Mouse (Mus musculus) brown adipose tissue, adult 24 weeks (tissue): ENCODE results near the gene Sln. TPM values are rescaled to one million over a fixed set of nuclear protein-coding genes. Genes with fewer than 3 reads are reported as not detected.

Experiments used
- H3K27ac ChIP-seq: fragments of 200-500 bp; replicated peaks from 2 replicates; pipeline ENCODE4 v1.5.1; 2012; ENCODE audit warnings: low read depth, mild to moderate bottlenecking, low read length
- H3K4me1 ChIP-seq: fragments of 200-500 bp; 2 replicates; pipeline ENCODE4 v1.6.1; 2012; ENCODE audit warnings: low read length, mixed read lengths; ENCODE audit not compliant: control insufficient read depth, insufficient read depth, insufficient read length
- H3K4me3 ChIP-seq: fragments of 200-500 bp; 2 replicates; pipeline ENCODE4 v1.5.1; 2012; ENCODE audit warnings: low read depth, mild to moderate bottlenecking, low read length, moderate library complexity; ENCODE audit not compliant: insufficient read depth
- polyA plus RNA-seq: library from polyadenylated mRNA; stranded (reverse); fragments of >200 nt; gene quantifications from 2 replicates; pipeline ENCODE4 v1.2.4, GENCODE M21; 2012; ENCODE audit not compliant: missing spikeins, insufficient read depth, insufficient read length

Gene Sln
- polyA plus RNA-seq, 1 experiment = 1.6 TPM

- Histone ChIP-seq H3K4me1 (no peaks in the 10 kb centered on the region), H3K4me3 (no peak overlapping the region), H3K27ac (no peak overlapping the region)
Observed at GRCm38 (mm10) chr9:53873239-53873638, 23.3 kb downstream of the Sln start.

GRCm38 (mm10) chr9:53877423-53877822, 27.5 kb downstream of the Sln start:
- no peak overlapping the region for H3K4me3 ChIP-seq
- no peaks in the 10 kb centered on the region for H3K4me1 ChIP-seq
- H3K27ac ChIP-seq = no peak overlapping the region

GRCm38 (mm10) chr9:53883588-53884280, 33.8 kb downstream of the Sln start:
- Histone ChIP-seq H3K4me1 (no peaks in the 10 kb centered on the region), H3K27ac (no peak overlapping the region), H3K4me3 (no peak overlapping the region)

- Histone ChIP-seq H3K27ac (no peak overlapping the region), H3K4me1 (no peaks in the 10 kb centered on the region), H3K4me3 (no peak overlapping the region)
Observed at GRCm38 (mm10) chr9:53890075-53890474, 40.1 kb downstream of the Sln start.

GRCm38 (mm10) chr9:53895827-53896226, 45.9 kb downstream of the Sln start:
- no peak overlapping the region for H3K4me3 ChIP-seq
- H3K4me1 ChIP-seq = no peaks in the 10 kb centered on the region
- no peak overlapping the region for H3K27ac ChIP-seq

- H3K27ac ChIP-seq = no peak overlapping the region
Observed at GRCm38 (mm10) chr9:53899836-53900235, 49.9 kb downstream of the Sln start.

GRCm38 (mm10) chr9:53903215-53903842, 53.4 kb downstream of the Sln start:
- H3K27ac ChIP-seq = no peak overlapping the region
- no peak overlapping the region for H3K4me3 ChIP-seq
- H3K4me1 ChIP-seq = no peaks in the 10 kb centered on the region

More at GRCm38 (mm10) chr9:53899836-53900235, 49.9 kb downstream of the Sln start:
- H3K4me3 ChIP-seq = no peak overlapping the region
- no peaks in the 10 kb centered on the region for H3K4me1 ChIP-seq

Other genes starting within 250 kb of the Sln start
- 808 and 1,072 TPM in 2 replicates for gene Acat1, start 239.8 kb upstream of the Sln start, polyA plus RNA-seq
- gene Cul5, start 180.2 kb upstream of the Sln start, polyA plus RNA-seq = 15.1 and 20.1 TPM in 2 replicates
- gene Rab39, start 143.9 kb upstream of the Sln start, polyA plus RNA-seq = not detected in 2 replicates
- not detected in 2 replicates for gene Slc35f2, start 78.6 kb upstream of the Sln start, polyA plus RNA-seq
- gene Elmod1, start 125.1 kb downstream of the Sln start, polyA plus RNA-seq = 0.48 and 1.0 TPM in 2 replicates
- gene Tnfaip8l3, start 218.2 kb downstream of the Sln start, polyA plus RNA-seq = not detected in 2 replicates